Mouse (Mus musculus): ENCODE measurements at regions not wholly inside any gene's neighbourhood (a gene's known extent, or its start where the extent isn't known, plus 50 kb on each side); places are given as distances from the start of the nearest gene placed in this dataset.

- DNase-seq, result peak; percentile 20
These were observed 705.8 kb downstream of the Fat4 start for GRCm38 (mm10) chr3:39592349-39593117.

- no peak for DNase-seq
These were observed 723.2 kb downstream of the Fat4 start for GRCm38 (mm10) chr3:39609937-39610336.

GRCm38 (mm10) chr3:39612408-39612807 is 725.7 kb downstream of the Fat4 start:
- DNase-seq, result no peak

- no peak for DNase-seq
These were observed 751.2 kb downstream of the Fat4 start for GRCm38 (mm10) chr3:39637924-39638323.

- DNase-seq, result no peak
These were observed 756.5 kb downstream of the Fat4 start for GRCm38 (mm10) chr3:39643194-39643593.

GRCm38 (mm10) chr3:39666817-39667216 is 780.1 kb downstream of the Fat4 start:
- no peak for DNase-seq

DNA sequence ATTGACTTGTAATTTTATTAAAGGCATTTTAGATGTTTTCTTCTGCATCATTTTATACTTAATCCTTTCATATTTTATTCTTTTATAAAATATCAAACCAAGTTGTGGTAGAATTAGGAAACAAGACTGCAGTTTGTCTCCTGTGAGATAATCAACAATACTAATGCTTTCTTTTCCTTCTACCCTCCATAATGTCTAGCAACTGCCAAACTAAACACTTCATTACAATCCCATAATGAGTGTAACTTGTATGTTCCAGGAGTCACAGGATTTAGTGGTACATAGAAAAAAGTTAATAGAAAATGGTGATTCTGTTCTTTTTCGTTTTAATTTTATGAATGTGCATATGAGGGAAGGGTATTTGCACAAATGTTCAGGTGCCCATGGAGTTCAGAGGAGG is 782.4 kb downstream of the Fat4 start:
- DNase-seq, result no peak

- DNase-seq, result no peak
These were observed 787.3 kb downstream of the Fat4 start for GRCm38 (mm10) chr3:39673997-39674396.

GRCm38 (mm10) chr3:39674927-39675326 is 788.2 kb downstream of the Fat4 start:
- DNase-seq, result no peak

DNA sequence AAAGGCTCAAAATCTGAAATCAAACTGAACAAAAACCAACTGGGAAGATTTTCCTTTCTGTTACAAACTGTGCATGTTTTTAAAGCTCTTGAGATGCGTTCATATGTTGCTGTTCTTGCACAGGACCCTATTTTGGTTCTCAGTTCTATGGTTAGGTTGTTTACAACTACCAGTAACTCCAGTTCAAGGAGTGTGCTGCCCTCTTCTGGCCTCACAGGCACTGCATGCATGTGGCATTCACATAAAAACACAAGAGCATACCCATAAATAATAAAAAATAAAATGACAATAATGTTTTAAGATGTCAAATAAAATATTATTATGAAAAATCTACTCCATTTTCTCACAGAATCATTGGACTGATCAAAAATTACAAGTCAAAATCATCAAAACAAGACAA is 818.9 kb downstream of the Fat4 start:
- no peak for DNase-seq

DNA sequence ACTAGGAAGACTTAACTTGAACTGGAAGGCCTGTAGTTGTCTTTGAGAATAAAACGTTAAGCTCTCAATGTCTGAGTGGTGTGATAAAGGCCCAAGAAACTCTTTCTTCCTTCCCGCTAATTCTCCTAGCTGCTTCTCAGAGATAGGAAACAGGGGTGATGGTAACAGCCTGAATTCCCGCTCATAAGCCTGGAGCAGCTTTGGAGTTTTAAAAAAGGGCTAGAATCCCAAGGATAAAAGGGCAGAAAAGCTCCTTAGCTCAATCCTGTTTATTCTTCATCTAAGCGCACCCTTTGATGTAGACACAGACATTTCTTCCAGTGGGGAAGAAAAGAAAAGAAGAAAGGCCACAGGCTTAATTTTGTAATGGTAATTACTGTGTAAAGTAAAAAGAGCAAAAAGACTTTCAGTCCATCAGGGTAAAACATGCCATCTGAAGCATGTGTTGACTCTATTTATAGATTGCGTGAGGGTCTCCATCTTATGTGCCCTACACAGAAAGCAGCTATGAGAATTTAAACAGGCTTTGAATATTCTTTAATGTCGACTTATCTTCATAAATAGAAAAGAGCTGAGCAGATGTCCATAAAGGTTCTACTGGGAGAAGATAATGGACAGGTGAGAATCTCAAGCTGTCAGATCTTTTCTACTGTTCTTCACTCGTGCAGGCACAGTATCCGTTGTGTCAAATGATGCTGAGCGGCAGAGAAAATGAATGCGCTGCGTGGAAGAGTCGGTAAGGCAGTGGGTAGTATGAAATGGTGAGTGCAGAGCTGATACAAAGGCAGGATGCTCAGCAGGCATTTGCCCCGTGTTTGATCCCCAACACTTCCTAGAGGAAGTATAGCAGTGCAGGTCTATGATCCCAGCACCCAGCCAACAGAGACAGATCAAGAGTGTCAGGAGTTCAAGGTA is 818.0 kb upstream of the Intu start:
- no peak for DNase-seq

DNA sequence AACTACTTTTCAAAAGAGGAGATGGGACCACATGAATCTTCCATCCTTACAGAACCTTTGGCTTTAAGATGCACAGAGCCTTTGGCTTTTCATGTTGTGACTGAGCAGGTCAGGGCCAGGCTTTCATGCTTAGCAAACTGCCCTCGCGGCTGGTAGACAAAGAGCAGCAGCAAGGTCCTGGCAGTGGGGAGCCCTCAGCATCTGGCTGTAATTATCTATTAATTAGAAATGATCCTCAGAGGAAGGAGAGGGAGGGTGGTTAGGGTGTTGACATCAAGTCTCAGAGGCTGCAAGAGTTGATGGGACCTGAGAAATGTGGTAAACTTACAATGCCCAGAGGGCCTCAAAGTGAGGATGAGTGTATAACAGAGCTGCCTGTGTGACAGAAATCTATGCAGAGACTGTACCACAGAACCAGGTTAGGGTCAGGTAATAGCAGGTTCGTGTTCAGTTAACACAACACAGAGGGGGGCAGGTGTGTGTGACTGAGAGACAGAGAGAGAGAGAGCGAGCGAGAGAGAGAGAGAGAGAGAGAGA is 817.0 kb upstream of the Intu start:
- DNase-seq, result no peak

GRCm38 (mm10) chr3:39718946-39719545 is 812.0 kb upstream of the Intu start:
- DNase-seq, result peak; percentile 68

GRCm38 (mm10) chr3:39725755-39726154 is 805.3 kb upstream of the Intu start:
- DNase-seq, result no peak

DNA sequence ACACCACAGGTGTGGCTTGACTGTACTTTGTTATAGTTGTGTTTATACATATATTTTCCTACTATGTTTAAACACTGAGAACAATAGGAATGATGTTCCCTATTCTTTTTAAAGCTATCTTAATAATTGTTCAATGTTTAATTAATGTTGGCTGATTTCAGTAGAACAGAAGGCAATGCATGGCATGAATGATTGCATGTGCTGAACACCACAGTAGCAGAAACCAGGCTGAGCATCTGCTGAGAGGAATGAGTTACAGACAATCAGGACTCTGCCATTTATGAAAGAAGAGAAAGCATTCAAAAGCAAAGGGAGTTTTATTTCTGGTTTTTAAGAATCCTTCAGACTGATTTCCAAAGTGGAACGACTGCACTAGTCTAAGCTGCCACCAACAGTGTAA is 794.4 kb upstream of the Intu start:
- no peak for DNase-seq

DNA sequence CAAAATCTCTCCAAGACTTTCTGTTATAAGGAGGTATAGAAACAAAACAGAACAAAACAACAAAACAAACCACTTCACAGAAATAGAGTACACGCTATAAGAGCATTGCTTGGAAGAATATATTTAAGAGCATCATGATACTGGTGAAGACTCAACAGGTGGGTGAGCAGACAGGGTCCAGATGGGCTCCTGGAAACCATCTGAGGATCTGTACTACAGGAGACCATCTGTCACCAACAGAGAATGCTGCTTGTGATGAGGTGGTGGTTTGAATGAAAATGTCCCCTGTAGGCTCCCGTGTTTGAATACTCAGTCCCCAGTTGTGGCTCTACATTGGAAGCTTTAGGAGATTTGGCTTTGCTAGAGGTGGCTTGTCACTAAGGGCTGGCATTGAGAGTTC is 785.1 kb upstream of the Intu start:
- DNase-seq, result peak; percentile 35

DNA sequence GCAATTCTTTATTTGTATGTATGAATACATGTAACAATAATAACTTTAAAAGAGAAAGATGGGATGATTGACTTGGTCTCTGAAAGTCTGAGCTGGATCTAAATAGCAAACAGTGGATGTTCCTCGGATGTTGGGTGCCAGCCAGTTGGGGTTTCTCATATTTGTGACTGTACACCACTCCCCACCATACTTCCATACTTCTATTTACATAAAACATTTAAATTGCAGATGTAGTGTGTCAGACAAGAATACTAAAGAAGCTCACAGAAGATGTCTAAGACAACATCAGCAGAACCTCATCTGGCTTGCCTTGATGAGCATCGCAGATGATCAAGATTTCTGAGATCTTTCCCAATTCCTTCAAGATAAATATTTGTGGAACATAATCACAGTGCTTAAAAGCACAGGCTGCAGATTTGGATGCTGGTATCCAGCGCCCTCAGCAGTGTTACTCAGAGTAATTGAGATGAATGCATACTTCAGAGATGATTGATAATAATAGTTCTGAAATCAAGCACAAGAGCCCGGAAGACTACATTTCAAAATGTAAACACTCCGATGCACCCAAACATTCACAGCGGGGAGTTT is 762.0 kb upstream of the Intu start:
- no peak for DNase-seq

- no peak for DNase-seq
These were observed 754.6 kb upstream of the Intu start for GRCm38 (mm10) chr3:39776278-39777039.

DNA sequence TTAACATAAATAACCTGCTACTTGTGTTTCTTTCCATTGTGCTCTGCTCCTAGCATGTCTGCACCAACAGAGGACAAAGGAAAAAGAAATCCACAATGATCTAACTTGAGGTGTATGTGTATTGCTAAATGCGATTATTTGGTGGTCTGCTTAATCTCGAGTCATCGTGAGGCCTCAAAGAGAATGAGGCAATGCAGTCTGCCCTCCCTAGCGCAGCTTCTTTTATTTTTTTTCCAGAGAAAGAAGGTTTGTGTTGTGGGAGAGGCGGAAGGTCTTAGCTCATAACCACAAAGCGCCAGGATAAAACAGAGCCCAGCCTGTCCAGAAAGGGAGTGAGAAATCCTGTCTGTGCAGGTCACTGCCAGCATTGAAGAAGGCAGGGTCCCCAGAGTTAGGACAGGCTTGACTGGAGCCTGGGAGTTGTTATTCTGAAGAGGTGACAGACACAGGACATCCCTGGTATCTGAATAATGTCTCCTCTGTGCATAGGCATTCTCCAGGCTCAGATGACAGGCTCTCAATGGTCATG is 751.3 kb upstream of the Intu start:
- DNase-seq, result no peak

- DNase-seq, result no peak
These were observed 750.8 kb upstream of the Intu start for GRCm38 (mm10) chr3:39780270-39780669.

DNA sequence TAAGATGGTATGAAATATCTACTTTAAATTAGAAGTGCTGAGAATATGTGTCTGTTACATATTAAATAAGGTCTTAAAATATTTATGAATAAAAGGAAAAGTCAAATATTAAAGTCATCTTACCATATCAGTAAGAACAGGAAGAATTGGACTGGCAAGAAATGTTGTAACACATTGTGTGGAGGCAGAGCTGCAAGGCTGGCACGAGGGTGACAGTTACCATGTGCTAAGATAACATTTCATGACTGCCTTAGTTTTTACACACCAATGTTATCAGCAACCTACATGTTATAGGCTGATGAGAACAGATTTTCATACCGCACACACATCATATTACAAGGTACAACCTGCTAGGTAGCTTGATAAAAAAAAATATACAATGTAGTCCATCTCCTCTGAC is 746.2 kb upstream of the Intu start:
- no peak for DNase-seq

GRCm38 (mm10) chr3:39809586-39809985 is 721.5 kb upstream of the Intu start:
- no peak for DNase-seq

Measured in right cerebral cortex, adult 18-20 months (tissue).